Mouse (Mus musculus) embryonic fibroblast, embryonic 13.5 days (primary cell): ENCODE data around the gene Il17ra.

Experiments
- CTCF ChIP-seq: IDR thresholded peaks from 2 replicates; pipeline ENCODE4 v1.5.1; 2011; ENCODE audit warnings: mild to moderate bottlenecking, control low read depth, low read length, moderate library complexity, borderline replicate concordance; ENCODE audit not compliant: insufficient read depth
- POLR2A ChIP-seq: IDR thresholded peaks from 2 replicates; pipeline ENCODE4 v1.6.1; 2011; ENCODE audit warnings: low read depth, mild to moderate bottlenecking, control low read depth, low read length, moderate library complexity

DNA sequence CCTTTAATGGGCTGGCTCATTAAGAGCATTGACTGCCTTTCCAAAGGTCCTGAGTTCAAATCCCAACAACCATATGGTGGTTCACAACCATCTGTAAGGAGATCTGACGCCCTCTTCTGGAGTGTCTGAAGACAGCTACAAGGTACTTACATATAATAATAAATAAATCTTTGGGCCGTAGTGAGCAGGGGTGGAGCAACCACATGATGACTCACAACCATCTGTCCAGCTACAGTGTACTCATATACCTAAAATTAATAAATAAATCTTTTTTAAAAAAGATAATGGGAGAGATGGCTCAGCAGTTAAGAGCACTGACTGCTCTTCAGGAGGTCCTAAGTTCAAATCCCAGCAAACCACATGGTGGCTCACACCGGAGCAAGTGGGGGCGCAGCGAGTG is 5.3 kb upstream of the Il17ra start:
- TF ChIP-seq POLR2A (no peak), CTCF (no peak)
